Mouse (Mus musculus) olfactory bulb, adult 2 months (tissue): ENCODE results near the gene B3gnt7.

Experiments
- CTCF ChIP-seq: fragments of 200-500 bp; IDR thresholded peaks from 2 replicates; pipeline ENCODE4 v1.5.1; 2012; ENCODE audit warnings: low read depth, mild to moderate bottlenecking, low read length, moderate library complexity; ENCODE audit not compliant: insufficient read depth
- POLR2A ChIP-seq: fragments of 200-500 bp; IDR thresholded peaks from 2 replicates; pipeline ENCODE4 v1.6.1; 2012; ENCODE audit warnings: mild to moderate bottlenecking, low read depth, low read length, moderate library complexity; ENCODE audit not compliant: insufficient read depth

- no peak for TF ChIP-seq POLR2A
- no peak for TF ChIP-seq CTCF
Measured at GRCm38 (mm10) chr1:86303873-86304250, 1.2 kb downstream of the B3gnt7 start.
